In the genomic region with DNA sequence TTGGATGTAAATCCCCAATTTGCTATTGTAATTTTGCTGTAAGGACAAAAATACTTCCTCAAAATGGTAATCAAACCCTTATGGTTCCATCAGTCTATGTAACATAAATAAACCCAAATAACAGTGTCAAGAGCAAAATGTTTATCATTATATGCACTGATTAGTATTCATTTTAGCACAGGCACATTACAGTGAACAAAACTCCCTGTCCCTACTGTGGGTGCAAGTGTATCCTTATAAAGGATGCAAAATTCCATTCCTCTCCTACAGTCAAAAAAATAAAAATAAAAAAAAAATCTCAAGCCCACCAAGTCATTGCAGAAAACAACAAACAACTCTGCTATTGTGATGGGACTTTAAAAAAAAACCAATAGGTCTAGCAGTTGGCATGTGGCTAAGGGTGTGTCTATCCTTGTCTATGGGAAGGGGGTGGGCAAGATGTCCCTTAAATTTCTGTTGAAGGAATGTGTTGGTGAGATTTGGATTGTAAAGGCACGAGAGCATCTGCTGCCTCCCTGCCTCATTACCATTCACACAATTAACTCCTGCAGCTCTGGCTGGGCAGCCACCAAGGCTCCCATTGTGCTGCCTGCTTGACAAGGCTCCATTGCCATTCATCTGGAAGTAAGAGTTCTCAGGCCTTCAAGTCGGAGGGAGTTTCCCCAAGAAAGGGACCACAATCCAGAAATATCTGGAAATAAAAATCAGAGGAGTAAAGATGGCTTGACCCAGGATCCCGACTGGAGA, we compare ENCODE assay signal across 12 mouse cellular contexts. TPM values are rescaled to one million over a fixed set of nuclear protein-coding genes. Genes with fewer than 3 reads are reported as not detected.
DNase-seq lines count a peak whose midpoint lies in the region; ATAC-seq and TF ChIP-seq lines count a peak whose summit lies in the region.
"Had no signal": no experiment of that assay in that cellular context is flagged by ENCODE, and none has a peak within 500 bp of the region (broad histone marks: within the 10 kb centered on the region; RNA-seq: fewer than 3 reads in every experiment).

No protein-coding gene starts in this region.

- H3K9me3 ChIP-seq in forebrain, postnatal 0 days (ENCODE audit: low read length) = no peaks in the 10 kb centered on the region
- no peaks in the 10 kb centered on the region for H3K9me3 ChIP-seq in midbrain, embryonic 13.5 days
- H3K9me3 ChIP-seq: embryonic facial prominence, embryonic 12.5 days had no signal

- no peak overlapping the region for H3K4me3 ChIP-seq in forebrain, postnatal 0 days (ENCODE audit: low read depth, low read length)
- H3K4me3 ChIP-seq in midbrain, embryonic 13.5 days (replicated peaks) = no peak overlapping the region
- H3K4me3 ChIP-seq: embryonic facial prominence, embryonic 12.5 days had no signal

- H3K27me3 ChIP-seq in forebrain, postnatal 0 days (ENCODE audit: insufficient read depth, low read length) = no peaks in the 10 kb centered on the region
- H3K27me3 ChIP-seq in midbrain, embryonic 13.5 days = no peaks in the 10 kb centered on the region
- H3K27me3 ChIP-seq: embryonic facial prominence, embryonic 12.5 days had no signal

- H3K4me2 ChIP-seq in forebrain, postnatal 0 days (ENCODE audit: low read depth) = no peak overlapping the region
- no peak overlapping the region for H3K4me2 ChIP-seq in midbrain, embryonic 13.5 days (replicated peaks)
- H3K4me2 ChIP-seq: embryonic facial prominence, embryonic 12.5 days had no signal

- DNase-seq in ES-CJ7 (ENCODE audit: low read depth, low spot score) = peak; percentile 35
- peak; percentile 76 for DNase-seq in embryo, embryonic 10.5 days (ENCODE audit: low spot score)
- DNase-seq in forebrain, postnatal 0 days = peak; percentile 38
- DNase-seq in kidney, postnatal 14 days = no peak
- DNase-seq in T-cell, adult 2 months (ENCODE audit: low spot score) = no peak
- DNase-seq: kidney, adult 11 months; spleen, adult 18-20 months; thymus, adult 18-20 months had no signal

- H3K9ac ChIP-seq in forebrain, postnatal 0 days = no peak overlapping the region
- no peak overlapping the region for H3K9ac ChIP-seq in midbrain, embryonic 13.5 days (replicated peaks)
- H3K9ac ChIP-seq: embryonic facial prominence, embryonic 12.5 days; liver, embryonic 14.5 days had no signal

- H3K27ac ChIP-seq in forebrain, postnatal 0 days (ENCODE audit: low read depth, low read length) = no peak overlapping the region
- no peak overlapping the region for H3K27ac ChIP-seq in midbrain, embryonic 13.5 days
- H3K27ac ChIP-seq: embryonic facial prominence, embryonic 12.5 days; liver, embryonic 14.5 days had no signal

- TF ChIP-seq CTCF in forebrain, postnatal 0 days (IDR thresholded peaks at IDR 0.05; ENCODE audit: low read depth) = no peak

- 4% methylated on average over 3 of the region's 3 CpGs for WGBS in forebrain, postnatal 0 days
- WGBS in midbrain, embryonic 13.5 days = 2% methylated on average over 3 of the region's 3 CpGs

- ATAC-seq in forebrain, postnatal 0 days = peak; percentile 59; the same call in 1 of the 2 replicates
- peak; percentile 90 for ATAC-seq in midbrain, embryonic 13.5 days
- no peak for ATAC-seq in activated CD4-positive, CD25-positive, alpha-beta regulatory T cell, adult 4 months

- H3K4me1 ChIP-seq in forebrain, postnatal 0 days (ENCODE audit: insufficient read depth) = peaks cover 7% of the 10 kb centered on the region
- peaks cover 20% of the 10 kb centered on the region for H3K4me1 ChIP-seq in midbrain, embryonic 13.5 days (replicated peaks)

- H3K36me3 ChIP-seq in forebrain, postnatal 0 days (ENCODE audit: insufficient read depth) = no peaks in the 10 kb centered on the region
- H3K36me3 ChIP-seq in midbrain, embryonic 13.5 days = no peaks in the 10 kb centered on the region
- H3K36me3 ChIP-seq: embryonic facial prominence, embryonic 12.5 days had no signal

RNA-seq across cellular contexts. Expression of a gene that starts 12.0 kb away (rescaled TPM):
- 27.3 and 36.3 TPM in 2 replicates for total RNA-seq in forebrain, postnatal 0 days (2014; rRNA removed)
- 11.2 and 15.4 TPM in 2 replicates for polyA plus RNA-seq in forebrain, postnatal 0 days (2015; fragmentation: Nextera tagmentation; extraction: Ambion mirVana)
- polyA plus RNA-seq in midbrain, embryonic 13.5 days (2015; fragmentation: Nextera tagmentation; extraction: Ambion mirVana) = 37.0 and 39.8 TPM in 2 replicates
- polyA plus RNA-seq in activated CD4-positive, CD25-positive, alpha-beta regulatory T cell, adult 4 months (2017; shearing (Covaris generic)) = not detected

Comparison
In these comparisons a context has a peak if more than half of its experiments do, and no peak if none do; other contexts are left out.
1. DNase-seq: peak in ES-CJ7 (single experiment), embryo, embryonic 10.5 days (single experiment) and forebrain, postnatal 0 days (single experiment); none in kidney, postnatal 14 days (single experiment) and T-cell, adult 2 months (single experiment).
2. RNA of a gene that starts 12.0 kb away (polyA plus RNA-seq): 37.0 to 39.8 TPM in midbrain, embryonic 13.5 days and 11.2 to 15.4 TPM in forebrain, postnatal 0 days; not detected in activated CD4-positive, CD25-positive, alpha-beta regulatory T cell, adult 4 months; every median in the first group is over 10 times any median in the second.